Mouse (Mus musculus) A20 (cell line): ENCODE results near the gene Zfp12.
"Not testable (repeated sequence)": the region's sequence is repeated elsewhere in the genome, so short reads cannot be mapped to it uniquely, and the experiment has no call there.

Experiments used
- DNase-seq: peaks from one replicate; pipeline ENCODE4 v3.0.0-alpha.2; 2011; ENCODE audit warnings: low read depth, low spot score

Zfp12 gene

GRCm38 (mm10) chr5:143235028-143235693 lies at the start of gene Zfp12:
TSS of gene Zfp12 (plus strand) at chr5:143235163.
- DNase-seq = peak; percentile 96

- DNase-seq = not testable (repeated sequence)
Observed at GRCm38 (mm10) chr5:143188014-143188413, 46.9 kb upstream of the Zfp12 start.

DNA sequence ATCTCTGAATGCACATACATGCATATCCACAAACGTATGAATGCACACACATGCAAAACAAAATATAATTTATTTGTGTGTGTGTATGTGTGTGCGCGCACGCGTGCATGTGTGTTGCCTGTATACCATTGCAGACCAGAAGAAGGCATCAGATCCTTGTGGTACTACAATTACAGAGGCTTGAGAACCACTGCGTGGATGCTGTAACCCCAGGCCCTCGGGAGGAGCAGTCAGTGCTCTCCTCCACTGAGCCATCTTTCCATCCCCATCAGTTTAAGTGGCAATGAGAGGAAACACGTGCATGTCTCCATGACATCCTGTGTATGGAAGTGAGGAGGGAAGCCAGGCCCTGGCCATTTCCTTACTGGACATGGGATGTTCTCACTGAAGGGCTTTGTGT lies 42.2 kb upstream of the Zfp12 start:
- no peak for DNase-seq

GRCm38 (mm10) chr5:143194747-143195146 lies 40.2 kb upstream of the Zfp12 start:
- DNase-seq = not testable (repeated sequence)

GRCm38 (mm10) chr5:143195166-143195565 lies 39.8 kb upstream of the Zfp12 start:
- DNase-seq = no peak

DNA sequence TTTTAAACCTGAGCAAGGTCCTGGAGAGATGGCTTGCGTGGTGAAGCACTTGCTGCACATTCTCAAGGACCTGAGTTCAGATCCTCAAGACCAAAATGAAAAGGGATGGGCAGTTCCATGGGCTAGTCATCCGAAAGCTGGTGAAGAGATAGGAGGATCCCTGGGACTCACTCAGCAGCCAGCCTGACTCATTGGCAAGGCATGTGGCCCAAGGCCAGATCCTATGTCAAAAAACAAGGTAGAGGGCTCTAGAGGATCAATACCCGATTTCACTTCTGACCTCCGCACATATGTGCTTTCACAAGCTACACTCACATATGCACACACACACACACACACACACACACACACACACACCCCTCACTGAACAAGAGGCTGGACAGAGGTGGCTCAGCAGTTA lies 38.5 kb upstream of the Zfp12 start:
- DNase-seq = no peak

DNA sequence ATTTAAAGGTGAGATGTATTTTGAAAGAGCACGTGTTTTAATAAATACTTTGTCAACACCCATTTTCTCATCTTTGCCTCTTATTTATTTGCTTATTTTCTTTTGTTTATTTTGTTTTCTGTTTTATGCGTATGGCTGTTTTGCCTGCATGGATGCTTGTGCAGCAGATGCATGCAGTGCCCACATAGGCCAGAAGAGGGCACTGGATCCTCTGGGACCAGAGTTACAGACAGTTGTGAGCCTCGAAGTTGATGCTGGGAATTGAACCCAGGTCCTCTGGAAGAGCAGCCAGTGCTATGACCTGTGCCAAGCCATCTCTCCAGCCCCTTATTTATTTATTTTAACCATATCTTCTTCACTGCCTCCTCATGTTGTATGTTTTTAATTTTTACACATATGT lies 29.9 kb upstream of the Zfp12 start:
- peak; percentile 35 for DNase-seq

- DNase-seq = no peak
Observed at GRCm38 (mm10) chr5:143213832-143214231, 21.1 kb upstream of the Zfp12 start.

GRCm38 (mm10) chr5:143220996-143221395 lies 14.0 kb upstream of the Zfp12 start:
- DNase-seq = no peak

DNA sequence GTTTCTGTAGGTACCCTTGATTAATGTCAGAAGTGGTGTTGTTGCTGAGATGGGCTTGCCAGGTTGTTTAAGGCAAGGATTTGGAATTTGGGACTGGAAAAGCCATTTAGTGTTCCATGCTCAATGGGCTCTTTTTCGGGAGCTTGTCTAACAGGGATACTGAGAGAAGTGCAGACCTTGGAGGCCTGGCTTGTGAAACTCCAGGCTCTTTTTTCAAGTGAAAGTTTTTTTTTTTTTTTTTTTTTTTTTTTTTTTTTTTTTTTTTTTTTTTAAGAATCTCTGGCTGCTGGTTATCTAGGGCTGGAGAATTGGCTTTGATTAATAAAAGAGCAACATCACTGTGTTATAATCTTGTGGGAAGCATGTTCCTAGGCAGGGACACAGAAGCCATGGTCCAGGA lies 12.7 kb upstream of the Zfp12 start:
- DNase-seq = no peak

- no peak for DNase-seq
Observed at GRCm38 (mm10) chr5:143226790-143227189, 8.2 kb upstream of the Zfp12 start, which contains the start of gene Spdye4a. TSS of gene Spdye4a (minus strand) at chr5:143226890.

- DNase-seq = no peak
Observed at GRCm38 (mm10) chr5:143236036-143236435, 1.1 kb downstream of the Zfp12 start.

- DNase-seq = no peak
Observed at GRCm38 (mm10) chr5:143244926-143245325, 10.0 kb downstream of the Zfp12 start.

- no peak for DNase-seq
Observed at GRCm38 (mm10) chr5:143252039-143252438, 17.1 kb downstream of the Zfp12 start.

DNA sequence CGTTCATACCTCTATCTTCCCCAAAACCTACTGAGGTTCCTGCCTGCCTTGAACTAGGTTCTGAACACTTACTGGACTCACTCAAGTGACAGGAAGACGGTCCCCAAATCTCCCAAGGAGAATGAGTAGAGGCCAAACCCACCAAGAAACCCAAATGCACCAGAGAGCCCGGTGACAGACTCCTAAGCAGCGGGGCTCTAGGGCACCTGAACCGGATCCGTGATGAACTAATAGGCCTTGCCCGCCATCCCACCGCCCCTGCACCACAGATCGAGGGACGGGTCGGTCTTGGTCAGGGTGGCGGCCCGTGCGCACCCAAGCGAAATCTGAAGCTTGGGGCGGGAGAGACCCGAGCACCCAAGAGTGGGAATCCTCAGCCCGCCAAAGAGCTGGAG lies 17.8 kb downstream of the Zfp12 start:
- no peak for DNase-seq

- no peak for DNase-seq
Observed at GRCm38 (mm10) chr5:143253186-143253880, 18.4 kb downstream of the Zfp12 start.

DNA sequence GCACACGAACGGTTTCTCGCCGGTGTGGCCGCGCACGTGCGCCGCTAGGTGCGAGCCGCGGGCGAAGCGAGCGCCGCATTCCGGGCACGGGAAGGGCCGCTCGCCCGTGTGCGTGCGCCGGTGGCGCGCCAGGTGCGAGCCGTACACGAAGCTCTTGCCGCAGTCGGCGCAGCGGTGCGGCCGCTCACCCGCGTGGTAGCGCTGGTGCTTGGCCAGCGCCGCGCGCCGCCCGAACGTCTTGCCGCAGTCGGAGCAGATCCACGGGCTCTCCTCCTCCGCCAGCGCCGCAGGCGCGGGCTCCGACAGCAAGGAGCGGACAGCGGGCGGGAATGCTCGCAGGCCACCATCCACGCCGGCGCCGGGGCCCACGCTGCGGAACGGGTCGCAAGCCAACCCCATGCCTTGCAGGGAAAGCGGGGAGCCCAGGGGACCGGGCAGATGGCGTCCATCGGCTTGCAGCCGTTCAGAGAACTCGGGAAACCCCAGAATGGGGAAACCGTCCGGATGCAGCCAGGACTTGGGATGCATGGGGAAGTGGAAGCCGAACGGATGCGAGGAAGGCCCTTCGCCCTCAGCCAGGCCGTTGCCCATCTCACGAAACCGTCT lies 19.0 kb downstream of the Zfp12 start:
- no peak for DNase-seq

DNA sequence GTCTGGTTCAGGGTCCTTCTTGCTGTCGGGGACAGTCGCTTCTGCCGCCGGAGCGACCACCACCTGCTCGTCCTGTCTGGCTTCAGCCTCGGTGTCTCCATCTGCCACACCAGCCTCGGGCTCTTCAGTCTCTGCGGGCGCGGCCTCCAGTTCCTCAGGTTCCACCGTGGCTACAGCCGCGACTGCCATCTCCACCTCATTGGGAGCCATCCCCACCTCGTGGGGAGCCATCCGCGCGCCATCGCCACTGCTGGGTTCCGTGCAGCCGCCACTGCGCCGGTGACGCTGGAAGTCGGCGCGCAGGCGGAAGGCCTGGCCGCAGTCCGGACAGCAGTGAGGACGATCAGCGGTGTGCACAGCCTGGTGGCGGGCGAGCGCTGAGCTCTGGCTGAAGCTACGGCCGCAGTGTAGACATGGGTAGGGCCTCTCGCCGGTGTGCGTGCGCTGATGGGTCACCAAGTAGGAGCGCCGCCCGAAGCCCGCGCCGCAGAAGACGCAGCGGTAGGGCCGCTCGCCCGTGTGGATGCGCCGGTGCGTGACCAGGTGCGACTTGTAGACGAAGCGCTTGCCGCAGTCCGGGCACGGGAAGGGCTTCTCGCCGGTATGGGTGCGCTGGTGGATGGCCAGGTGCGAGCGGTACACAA lies 19.6 kb downstream of the Zfp12 start:
- no peak for DNase-seq

DNA sequence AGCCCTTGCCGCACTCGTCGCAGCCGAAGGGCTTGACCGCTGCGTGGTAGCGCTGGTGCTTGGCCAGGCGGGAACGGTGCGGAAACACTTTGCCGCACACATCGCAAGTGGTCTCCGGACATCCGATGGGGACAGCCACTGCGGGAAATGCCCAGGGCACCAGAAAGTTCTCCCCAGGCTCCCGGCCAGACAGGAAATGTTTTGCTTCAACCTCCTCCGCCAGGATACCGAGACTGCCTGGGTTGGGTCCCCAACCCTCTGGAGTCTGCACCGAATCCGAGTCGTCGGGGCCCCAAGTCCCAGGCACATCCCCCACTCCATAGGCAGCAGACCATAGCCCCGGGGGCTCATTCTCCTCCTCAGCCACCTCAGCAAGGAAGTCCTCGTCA lies 20.2 kb downstream of the Zfp12 start:
- DNase-seq = no peak

- no peak for DNase-seq
Observed at GRCm38 (mm10) chr5:143255802-143256201, 20.8 kb downstream of the Zfp12 start.

GRCm38 (mm10) chr5:143261636-143262035 lies 26.7 kb downstream of the Zfp12 start:
- DNase-seq = no peak

- no peak for DNase-seq
Observed at GRCm38 (mm10) chr5:143264689-143265088, 29.7 kb downstream of the Zfp12 start.
